ENCODE assay signal across 16 mouse cellular contexts in genomic region chr14:33357600-33358368, GRCm38 (mm10).
"Had no signal": no experiment of that assay in that cellular context is flagged by ENCODE, and none has a peak within 500 bp of the region (broad histone marks: within the 10 kb centered on the region; RNA-seq: fewer than 3 reads in every experiment).

No protein-coding gene starts in this region.

- H3K9ac ChIP-seq: limb, embryonic 12.5 days; liver, embryonic 13.5 days; liver, postnatal 0 days; lung, embryonic 15.5 days; midbrain, embryonic 13.5 days had no signal

- H3K9me3 ChIP-seq: limb, embryonic 12.5 days; liver, embryonic 13.5 days; lung, embryonic 15.5 days; midbrain, embryonic 13.5 days had no signal

- H3K27ac ChIP-seq: layer of hippocampus, adult 2 months; limb, embryonic 12.5 days; liver, embryonic 13.5 days; lung, embryonic 15.5 days; macrophage; midbrain, embryonic 13.5 days had no signal

- H3K36me3 ChIP-seq: limb, embryonic 12.5 days; liver, embryonic 13.5 days; lung, embryonic 15.5 days; midbrain, embryonic 13.5 days had no signal

- H3K4me3 ChIP-seq: layer of hippocampus, adult 2 months; limb, embryonic 12.5 days; liver, embryonic 13.5 days; lung, embryonic 15.5 days; midbrain, embryonic 13.5 days had no signal

- ATAC-seq: liver, postnatal 0 days; midbrain, embryonic 13.5 days had no signal

- H3K4me2 ChIP-seq: limb, embryonic 12.5 days; liver, embryonic 13.5 days; lung, embryonic 15.5 days; midbrain, embryonic 13.5 days had no signal

- DNase-seq: kidney, postnatal 10 days; kidney, postnatal 4 days; liver; liver, embryonic 13.5 days; liver, postnatal 0 days; lung, postnatal 14 days; retina, postnatal 1 day; right cerebral cortex, postnatal 4 days; spleen, adult 18-20 months; thymus, adult 18-20 months; thymus, postnatal 25 days had no signal
